Mouse (Mus musculus) megakaryocyte progenitor cell, adult 5-6 weeks (primary cell): Measurements from ENCODE around the gene Rarres2. TPM values are rescaled to one million over a fixed set of nuclear protein-coding genes. Genes with fewer than 3 reads are reported as not detected.

Source experiments
- ATAC-seq: replicated peaks from 2 replicates; pipeline ENCODE4 v1.8.0; 2016; ENCODE audit warnings: mild to moderate bottlenecking, moderate TSS enrichment, inconsistent platforms; ENCODE audit not compliant: poor library complexity
- total RNA-seq, 2 experiments: library from RNA; stranded (forward) in 1 of 2; stranded (reverse) in 1 of 2; fragments of 157-497, 149-512 nt in 1 of 2; fragments of 200-1000 nt in 1 of 2; gene quantifications; 2 replicates each; pipeline versions ENCODE4 v1.2.3 to v1.2.4; 2015 to 2017

The Rarres2 gene
- total RNA-seq, 2 experiments from 2014 or later, result not detected

DNA sequence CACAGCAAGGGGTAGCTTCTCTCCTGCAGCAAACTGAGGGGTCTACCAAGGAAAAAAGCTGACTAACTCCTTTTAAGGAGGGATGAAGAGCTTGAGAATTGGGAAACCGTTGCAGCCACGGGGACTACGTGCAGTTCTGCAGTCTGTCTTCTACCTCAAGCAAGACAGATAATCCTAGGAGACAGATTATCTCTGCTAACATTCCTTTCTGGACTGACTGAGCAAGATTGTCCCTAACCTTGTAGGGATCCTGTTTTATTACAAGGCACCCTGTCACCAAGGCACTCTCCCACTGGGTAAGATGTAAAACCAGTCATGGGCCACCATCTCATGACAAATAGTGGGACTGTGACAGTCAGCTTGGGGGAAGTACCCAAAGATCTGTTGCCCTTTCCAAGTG is 8.7 kb upstream of the Rarres2 start:
- no peak for ATAC-seq

DNA sequence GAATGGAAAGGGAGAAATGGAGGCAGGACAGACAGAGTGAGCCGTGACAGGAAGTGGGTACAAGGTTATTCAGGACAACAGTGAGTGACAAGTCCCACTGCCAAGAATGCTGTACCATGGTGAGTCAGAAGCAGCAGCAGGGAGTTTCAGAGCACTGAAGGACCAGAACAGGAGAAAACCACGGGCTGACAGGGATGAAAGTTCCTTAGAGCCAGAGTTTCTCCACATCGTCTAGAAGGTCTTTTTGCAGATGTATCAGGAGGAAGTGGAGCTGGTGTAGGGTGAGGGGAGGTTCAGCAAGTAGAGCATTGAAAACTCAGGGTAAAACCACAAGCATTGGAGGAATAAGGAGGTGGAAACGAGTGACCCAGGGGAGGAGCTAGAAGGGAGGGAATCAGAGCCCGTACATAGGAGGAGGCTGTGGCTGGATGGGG is 6.6 kb upstream of the Rarres2 start:
- peak; percentile 76 for ATAC-seq

DNA sequence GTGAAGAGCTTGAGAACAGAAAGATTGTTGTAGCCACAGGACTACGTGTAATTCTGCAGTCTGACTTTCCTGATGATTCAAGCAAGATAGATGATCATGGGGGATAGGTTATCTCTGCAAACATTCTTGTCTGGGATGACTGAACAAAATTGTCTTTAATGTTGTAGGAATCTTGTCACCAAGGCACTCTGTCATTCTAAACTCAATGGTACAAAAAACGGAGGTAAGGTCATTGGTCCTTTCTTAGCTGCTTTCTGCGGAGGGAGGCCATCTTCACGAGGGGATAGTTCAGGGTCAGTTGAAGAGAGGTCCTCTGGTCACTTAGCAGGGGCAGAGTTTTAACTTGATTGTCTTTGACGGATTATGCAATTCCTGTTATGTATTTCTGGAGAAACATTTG is 6.1 kb upstream of the Rarres2 start:
- ATAC-seq, result no peak

DNA sequence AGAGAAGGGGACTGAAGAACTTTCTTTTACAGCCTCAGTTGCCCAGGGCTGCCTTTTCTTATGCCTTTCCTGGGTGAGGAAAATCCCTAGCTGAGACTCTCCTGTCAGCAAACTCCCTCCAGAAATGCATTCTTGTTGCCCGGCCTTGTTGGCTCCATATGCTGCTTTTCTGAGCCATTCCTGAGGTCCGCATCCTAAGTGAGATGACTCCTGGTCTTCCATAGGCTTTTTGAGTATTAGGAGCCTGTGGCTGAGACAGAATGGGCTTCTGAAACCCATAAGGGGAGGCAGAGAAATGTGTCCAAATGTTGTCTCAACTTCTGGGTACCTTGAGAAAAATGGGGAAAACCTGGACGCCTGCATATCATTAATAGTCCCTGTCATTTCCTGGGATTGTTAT is 1.4 kb upstream of the Rarres2 start:
- ATAC-seq, result no peak

DNA sequence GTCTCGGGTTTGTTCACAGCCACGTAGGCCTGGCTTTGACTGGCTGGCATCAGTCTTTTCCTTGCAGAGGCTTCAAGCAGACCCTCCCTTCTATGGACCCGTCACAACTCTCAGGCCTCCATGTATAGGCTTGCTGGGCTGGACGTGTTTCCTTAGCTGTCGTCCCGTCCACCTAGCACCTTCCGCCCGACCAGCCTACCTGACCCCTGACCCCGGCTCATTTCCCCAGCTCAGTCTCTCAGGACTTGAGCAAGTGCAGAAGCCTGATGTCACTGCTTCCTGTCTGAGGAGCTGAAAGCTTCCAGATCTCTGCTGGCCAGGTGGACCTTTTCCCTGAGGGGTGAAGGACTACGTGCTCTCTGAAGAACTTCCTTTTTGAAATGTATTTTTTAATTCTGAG is 691 bp upstream of the Rarres2 start:
- no peak for ATAC-seq

DNA sequence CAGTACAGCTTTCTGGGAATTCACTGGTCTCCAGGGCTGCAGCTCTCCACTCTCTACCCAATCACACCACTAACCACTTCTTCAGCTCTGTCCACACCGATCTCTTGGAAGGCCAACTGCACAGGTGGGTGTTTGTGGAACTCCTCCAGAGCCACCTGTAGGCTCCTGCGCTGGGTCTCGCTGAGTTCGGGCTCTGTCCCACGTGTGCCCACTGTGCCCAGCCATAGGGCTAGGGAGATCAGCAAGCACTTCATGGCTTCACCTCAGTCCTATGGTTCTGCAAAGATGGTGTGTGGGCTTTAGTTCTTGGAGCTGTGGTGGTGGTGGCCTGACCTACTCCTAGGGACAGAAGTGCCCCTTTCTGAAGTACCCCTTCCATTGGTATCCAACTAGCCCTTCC is 575 bp downstream of the Rarres2 start:
- no peak for ATAC-seq

DNA sequence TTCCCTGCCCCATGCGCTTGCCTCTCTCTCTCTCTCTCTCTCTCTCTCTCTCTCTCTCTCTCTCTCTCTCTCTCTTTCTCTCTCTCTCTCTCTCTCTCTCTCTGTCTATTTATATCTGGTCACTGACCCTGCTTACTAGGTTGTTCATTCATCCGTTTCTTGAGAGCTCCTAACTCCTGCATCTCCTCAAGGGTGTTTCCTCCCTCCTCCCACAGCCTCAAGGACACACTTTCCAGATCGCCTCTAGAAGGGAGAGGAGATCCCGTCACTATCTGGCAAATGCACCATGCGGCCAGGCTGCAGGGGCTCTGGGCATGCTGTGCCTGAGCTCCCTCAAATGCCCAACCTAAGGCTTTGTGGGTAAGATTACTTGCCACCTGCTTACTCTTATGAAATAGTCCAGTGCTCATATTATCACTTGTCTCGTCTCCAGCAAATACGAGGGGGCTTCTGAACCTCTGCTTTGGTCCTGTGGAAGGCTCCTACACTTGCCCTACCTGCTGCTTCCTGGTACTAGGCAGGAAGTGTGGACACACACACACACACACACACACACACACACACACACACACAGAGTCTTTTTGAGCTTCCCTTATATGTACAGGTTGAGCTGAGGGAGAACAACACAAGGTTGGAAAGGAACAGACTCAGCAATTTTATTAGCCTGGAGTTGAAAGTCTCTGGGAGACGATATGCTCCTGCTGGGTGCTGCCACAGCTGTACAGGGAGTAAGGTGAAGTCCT is 3.4 kb downstream of the Rarres2 start:
- ATAC-seq, result no peak

DNA sequence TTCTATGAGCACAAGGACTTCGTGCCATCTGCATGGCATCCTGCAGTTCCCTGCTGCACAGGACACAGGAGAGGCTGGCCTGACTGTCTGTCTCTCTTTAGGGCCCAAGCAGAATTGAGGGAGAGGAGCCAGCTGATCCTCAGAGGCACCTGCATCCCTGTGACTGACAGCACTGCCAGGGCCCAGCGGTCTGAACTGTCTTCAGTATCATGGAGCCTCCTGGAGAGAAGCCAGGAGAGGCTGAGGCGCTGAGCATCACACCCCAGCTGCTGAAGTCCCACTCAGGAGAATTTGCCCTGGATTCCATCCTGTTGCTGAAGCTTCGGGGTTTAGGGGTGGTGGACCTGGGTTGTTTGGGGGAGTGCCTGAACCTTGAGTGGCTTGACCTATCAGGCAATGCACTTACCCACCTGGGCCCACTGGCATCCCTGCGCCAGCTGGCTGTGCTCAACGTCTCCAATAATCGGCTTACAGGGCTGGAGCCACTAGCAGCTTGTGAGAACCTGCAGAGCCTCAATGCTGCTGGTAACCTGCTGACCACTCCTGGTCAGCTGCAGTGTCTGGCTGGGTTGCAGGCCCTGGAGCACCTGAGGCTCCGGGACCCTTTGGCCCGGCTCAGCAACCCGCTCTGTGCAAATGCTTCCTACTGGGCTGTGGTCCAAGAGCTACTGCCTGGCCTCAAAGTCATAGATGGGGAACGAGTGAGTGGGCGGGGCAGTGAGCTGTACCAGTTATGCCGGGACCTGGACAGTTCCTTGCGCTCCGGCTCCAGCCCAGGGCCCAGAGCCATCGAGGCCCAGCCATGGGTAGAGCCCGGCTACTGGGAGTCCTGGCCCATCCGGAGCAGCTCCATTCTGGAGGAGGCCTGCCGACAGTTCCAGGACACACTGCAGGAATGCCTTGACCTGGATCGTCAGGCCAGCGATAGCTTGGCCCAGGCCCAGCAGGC is 4.3 kb downstream of the Rarres2 start:
- peak; percentile 84 for ATAC-seq

DNA sequence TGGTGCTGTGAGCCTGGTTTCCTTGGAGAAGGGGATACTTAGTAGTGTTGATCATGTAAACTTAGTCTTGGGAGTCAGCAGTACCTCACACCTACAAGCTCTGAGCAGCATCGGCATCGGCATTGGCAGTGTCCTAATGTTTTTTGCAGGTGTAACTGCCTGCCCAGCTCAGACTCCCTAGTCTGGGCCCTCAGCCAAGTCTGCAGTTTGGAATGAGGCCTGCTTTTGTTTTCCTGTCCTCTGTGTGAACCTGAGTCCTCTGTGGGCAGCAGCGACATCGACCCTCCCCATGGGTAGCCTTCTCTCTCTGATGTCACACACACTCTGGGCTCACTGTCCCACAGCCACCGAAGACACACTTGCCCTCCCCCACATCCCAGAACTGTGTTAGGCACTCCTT is 6.3 kb downstream of the Rarres2 start:
- ATAC-seq, result no peak

DNA sequence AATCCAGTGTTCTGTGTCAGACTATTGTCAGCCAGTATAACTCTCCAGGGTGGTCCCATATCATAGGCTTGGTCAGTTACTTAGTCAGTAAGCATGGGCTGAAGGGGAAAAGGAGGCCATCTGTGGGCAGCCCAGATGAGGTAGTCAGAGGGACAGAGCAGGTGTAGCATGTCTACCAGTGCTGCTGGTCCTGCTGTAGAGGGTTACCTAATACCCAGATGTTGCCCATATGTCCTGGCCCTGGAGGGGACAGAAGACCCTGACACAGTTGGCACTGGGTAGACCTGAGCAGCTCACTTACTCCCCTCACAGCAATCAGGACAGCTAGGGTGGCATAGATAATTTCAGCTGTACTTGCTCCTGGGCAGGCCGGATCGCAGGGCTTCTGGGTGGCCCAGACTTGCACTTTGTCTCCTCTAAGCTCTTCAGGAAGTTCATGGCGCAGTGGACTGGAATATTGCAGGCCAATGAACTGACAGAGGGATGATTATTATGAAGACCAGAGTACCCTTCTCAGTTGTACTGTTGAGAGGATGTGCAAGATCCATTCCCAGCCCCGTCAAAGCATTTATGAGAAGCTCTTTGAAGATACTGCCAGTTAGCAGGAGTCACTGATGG is 6.8 kb downstream of the Rarres2 start:
- ATAC-seq, result no peak

DNA sequence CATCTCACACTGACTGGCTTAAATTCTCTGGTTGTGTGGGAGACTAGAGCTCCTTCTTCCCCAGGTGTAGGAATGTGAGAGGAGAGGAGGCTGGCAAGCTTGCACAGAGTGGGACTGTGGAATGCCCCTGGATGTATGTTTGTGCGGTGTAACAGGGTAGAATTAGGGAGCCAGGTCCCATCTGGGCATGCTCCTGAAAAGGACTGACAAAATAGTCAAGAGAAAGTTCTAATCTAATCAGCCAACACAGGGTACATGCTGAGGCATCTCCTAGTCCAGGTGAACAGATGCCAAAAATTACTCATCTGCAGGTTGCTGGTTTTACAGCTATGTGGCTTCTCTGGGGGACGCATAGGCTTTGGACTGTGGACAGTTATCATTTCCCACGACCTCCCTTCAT is 16.6 kb downstream of the Rarres2 start:
- ATAC-seq, result no peak

DNA sequence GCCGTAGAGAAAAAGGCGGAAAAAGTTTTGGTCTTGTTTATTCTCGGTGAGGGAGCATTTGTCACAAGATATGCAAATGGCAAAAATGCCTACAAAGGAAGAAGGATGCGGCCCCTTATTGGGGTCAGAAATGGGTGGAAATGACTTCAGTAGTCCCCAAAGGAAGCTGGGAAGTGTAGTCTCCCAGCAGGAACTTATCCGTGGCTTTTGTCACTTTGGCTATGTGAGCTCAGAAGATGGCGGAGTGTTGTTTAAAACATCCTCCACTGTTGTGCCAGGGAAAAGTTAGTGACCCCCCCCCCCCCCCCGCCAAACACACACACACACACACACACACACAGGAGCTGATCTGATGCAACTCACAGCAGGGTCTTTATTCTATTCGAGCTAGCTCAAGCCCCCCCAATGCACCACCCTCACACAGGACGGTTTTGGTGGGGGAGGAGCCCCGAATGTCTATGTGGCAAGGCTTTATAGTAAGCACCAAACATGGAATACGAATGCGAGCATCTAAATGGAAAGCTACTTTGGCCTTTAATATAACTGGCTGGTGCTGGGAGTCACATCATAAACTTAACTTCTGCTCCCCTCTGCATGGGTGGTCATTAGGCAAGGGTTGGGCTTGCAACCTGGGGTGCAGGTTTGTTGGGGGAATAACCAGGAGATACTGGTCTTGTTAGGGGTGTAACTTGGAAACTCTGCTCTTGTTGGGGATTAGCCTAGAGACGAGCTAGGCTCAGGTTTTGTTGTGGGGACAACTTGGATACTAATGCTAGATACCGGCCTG is 17.3 kb downstream of the Rarres2 start:
- peak; percentile 38 for ATAC-seq

DNA sequence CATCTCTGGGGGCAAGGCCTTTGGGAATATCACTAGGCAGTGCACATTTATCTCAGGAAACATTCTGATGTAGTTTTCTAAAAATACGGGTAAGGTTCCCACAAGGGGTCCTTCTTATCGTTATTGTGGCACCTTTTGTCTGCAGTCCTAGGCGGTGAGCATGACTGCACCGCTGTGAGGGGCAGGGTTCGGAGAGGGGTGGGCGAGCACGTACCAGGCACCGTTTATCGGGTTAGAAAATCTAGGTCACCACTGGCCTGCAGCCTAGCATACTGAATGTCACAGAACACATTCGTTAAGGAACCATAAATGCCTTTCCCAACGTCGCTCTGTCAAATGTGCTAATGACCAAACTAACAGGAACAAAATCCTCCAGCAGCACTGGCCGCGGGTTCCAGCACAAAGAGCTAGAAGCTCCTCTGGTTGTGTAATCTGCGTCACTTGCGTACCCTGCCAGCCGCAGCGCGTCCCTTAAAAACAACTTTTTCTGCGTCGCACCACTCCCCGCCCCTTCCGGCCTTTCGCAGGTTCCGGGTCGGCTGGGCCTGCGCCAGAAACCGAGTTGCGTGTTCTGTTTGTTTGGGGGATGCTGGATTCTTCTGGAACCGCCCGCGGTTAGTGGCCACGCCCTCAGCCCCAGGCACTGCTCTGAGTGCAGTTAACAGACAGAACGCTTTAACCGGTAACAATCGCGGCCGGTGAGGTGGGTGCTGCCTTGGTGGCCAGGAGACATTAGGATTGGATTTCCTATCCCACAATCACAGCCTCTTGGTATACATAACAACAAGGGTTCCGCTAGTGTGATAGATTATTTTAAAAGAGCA is 18.1 kb downstream of the Rarres2 start, which contains the start of gene Lrrc61:
Lrrc61 (plus strand) TSS at position 517 of the 824 bp plus-strand sequence.
- ATAC-seq, result peak; percentile 91

DNA sequence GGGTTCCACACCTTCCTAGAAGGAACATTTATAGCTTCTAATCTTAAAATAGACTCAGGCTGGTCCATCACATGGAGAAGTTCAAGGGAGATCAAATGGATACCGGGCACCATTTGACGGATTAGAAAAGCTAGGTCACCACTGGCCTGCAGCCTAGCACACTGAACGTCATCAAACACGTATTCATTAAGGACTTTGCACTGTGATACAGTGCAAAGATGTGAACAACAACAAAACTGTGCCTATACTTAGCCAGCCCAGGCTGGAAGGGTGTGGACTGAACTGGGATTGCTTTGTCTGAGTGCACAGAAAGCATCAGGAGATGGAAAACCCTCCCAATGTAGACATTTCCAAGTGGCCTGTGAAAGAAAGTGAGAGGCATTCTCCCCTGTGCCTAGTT is 18.8 kb downstream of the Rarres2 start:
- no peak for ATAC-seq

DNA sequence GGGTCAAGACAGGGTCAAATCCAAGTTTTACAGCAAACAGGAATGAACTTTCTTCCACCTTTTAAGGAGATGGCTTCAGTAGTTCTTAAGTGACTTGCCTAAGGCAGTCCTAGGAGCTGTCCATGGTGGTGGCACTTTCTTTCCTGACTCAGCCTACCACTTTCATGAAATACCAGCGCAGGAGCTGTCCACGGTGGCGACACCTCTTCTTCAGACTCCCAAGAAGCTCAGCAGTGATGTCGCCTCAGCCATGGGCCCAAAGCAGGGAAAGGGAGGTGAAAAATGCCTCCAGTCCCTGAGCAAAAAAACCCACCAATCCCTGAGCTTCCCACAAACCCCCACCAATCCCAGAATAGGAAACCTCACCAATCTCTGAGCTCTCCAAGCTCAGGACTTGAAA is 19.7 kb downstream of the Rarres2 start:
- ATAC-seq, result peak; percentile 56

DNA sequence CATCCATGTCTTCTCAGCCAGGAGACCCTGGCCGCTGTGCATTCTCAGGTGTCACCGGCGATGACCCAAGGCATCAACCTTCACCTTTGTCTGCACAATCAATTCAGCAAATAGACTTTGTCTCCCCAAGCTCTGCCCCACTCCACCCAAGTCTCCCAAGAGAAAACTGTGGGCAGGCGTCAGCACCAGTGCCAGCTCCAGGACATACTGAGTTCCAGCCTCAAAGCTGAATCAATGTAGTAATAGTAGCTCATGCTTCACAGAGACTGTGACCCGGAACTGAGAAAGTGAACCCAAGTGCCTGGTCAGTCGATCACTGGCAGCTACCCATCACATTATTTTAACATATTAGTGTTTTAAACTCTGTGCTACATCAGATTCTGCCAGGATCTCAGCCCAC is 24.3 kb downstream of the Rarres2 start:
- ATAC-seq, result no peak

DNA sequence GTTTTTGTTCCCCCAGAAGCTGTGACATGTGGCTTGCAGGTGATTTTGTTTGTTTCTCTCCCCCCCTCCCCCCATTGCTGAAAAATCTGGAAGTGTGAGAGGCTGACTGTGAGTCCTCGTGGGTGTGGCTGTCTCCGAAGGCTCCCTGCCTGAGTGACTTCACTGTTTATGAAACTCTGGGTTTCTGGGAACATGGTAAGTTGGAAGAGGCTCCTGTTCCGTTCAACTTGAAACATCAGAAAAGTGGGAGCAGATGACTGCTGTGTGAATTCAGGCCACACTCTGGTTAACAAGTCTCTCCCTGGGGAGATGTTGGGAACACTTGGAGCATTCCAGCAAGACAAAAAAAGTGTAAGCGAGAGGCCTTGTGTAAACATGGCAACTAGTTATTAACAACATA is 25.7 kb downstream of the Rarres2 start:
- no peak for ATAC-seq

DNA sequence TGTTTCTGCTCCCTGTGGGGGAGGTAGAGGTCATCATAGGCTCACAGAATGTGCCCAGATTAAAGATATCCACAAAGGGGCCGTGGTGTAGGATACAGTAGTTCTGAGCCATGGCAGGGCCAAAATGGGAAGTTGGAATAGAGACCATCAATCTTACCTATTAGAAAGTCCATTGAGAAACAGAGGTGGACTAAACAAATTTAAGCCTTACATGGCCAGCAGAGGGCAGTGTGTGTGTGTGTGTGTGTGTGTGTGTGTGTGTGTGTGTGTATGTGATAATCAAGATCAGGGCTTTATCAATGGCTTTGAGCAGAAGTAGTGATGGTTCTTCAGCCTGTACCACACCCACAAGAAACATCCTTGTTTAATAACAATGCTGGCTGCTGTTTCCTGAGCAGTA is 26.3 kb downstream of the Rarres2 start:
- ATAC-seq, result peak; percentile 63; the same call in 1 of the 2 replicates

DNA sequence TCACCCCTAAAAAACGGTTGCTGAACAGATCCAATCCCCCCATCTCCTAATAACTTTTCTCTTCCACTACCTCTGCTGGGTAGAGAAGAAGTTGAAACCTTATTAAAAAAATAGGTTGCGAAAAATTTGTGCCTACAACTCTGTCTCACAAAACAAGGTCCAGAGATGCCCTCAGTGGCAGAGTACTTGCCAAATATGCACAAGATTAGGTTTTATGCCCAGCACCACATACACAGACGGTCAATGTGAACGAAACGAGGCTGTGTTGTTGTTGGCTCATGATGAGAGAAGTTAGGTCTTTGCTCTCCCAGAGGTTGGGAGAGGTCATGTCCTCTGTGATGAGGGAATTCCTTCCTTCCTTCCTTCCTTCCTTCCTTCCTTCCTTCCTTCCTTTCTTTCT is 27.3 kb downstream of the Rarres2 start:
- ATAC-seq, result no peak

DNA sequence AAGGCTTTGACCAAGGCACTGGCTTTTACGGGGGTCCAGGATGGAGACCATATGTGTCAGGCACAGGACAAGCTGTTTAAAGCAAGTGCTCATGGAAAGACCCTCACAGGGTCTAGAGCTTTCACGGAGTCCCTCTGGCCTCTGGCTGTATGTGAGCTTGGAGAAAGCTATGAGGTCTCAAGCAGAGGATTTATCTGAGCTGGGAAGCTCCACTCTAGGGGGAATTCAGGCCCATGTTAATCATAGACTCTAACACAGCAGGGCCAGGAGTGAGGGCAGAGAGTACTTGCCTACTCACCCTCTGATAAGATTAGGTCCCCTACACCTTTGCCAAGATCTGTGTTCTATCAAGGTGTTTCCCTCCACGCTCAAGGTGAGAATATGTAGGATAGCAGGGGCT is 30.0 kb downstream of the Rarres2 start:
- no peak for ATAC-seq
